Mouse (Mus musculus) ES-CJ7 (cell line): ENCODE data around the gene Tfr2.

Source experiments
- DNase-seq: peaks from one replicate; pipeline ENCODE4 v3.0.0; 2011; ENCODE audit warnings: low read depth, low spot score

Gene Tfr2

DNA sequence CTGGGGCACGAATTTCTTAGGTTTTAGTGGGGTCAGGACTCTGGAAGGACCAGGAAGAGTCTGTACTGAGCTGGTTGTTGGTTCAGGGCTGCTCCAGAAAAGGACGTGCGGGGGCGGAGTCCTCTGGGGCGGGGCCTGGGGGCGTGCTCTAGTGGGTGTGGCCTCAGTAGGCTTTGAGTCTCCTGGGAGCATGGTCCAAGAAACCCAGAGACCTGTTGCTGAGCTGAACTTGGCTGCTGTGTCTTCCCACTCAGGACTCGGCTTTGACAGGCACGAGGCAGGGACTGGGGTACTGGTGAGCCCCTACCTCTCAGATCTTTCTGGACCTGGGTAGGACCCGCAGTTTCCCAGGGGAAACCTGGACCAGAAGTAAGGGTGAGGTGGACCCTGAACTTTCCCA lies at the start of gene Tfr2:
TSS of gene Tfr2 (plus strand) at position 176 of the 400 bp plus-strand sequence.
- peak; percentile 79 for DNase-seq

DNA sequence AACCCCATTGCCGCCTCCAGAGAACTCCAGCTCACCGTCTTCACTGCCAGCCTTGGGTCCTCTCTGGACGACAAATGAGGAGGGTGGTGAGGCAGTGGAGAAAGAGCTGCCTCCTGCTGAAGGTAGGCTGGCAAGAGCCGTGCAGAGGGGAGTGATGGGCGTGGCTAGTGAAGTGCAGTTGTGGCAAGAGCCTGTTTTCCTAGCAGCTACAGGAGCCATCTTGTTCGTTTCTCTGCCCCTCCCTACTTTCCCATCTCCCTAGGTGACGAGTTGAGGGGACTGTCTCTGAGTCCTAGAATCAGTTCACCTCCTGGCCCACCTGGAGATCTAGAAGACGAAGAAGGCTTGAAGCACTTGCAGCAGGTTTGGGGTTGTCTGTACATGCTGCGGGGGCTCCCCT lies 47.8 kb upstream of the Tfr2 start:
- DNase-seq, result no peak

DNA sequence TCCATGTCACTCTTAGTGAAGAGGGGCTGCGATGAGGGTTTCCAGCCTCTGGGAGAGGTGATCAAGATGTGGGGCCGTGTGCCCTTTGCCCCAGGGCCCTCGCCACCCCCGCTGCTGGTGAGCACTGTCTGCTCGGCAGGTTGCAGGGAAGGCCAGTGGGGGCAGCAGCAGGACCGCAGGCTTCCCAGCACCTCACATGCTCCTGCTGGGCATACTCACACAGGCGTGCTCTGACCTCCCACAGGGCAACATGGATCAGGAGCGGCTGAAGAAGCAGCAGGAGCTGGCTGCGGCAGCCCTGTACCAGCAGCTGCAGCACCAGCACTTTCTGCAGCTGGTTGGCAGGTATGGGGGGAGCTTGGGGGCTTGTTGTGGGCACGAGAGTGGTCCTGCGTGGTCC lies 46.9 kb upstream of the Tfr2 start:
- DNase-seq, result no peak

DNA sequence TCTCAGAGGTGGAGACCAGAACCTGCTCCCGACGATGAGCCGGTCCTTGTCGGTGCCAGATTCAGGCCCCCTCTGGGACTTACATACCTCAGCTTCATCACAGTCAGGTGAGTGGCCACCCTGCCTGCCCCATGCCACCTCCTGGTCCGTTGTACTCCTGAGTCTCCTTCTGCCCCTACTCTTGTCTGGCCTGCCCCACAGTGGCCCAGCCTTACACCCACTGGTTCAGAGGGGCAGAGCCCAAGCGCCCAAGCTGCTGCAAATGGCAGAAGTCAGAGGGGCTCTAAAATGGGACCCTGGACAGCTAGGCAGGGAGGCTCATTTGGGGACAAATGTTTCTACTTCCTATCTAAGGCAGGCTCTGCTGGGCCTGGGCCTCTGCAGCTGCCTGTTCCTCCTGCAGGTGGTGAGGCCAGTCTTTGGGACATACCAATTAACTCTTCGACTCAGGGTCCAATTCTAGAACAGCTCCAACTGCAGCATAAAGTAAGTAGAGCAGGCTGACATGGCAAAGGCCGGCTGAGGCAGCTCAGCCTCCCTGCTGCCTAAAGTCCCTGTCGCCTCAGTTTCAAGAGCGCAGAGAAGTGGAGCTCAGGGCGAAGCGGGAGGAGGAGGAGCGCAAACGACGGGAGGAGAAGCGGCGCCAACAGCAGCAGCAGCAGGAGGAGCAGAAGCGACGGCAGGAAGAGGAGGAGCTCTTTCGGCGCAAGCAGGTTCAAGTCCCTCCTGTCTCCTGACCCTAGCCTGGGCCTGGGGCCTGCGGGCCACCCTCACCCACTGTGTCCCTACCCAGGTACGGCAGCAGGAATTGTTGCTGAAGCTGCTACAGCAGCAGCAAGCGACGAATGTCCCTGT lies 46.0 kb upstream of the Tfr2 start:
- DNase-seq, result peak; percentile 45

DNA sequence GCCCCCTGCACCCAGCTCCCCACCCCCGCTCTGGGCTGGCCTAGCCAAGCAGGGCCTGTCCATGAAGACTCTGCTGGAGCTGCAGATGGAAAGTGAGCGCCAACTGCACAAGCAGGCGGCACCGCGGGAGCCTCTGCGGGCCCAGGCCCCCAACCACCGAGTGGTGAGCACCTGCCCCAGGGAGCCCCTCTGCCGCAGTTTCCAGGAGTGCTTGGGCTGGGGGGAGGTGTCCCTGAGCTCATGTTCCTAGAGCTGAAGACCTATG lies 45.5 kb upstream of the Tfr2 start:
- no peak for DNase-seq

DNA sequence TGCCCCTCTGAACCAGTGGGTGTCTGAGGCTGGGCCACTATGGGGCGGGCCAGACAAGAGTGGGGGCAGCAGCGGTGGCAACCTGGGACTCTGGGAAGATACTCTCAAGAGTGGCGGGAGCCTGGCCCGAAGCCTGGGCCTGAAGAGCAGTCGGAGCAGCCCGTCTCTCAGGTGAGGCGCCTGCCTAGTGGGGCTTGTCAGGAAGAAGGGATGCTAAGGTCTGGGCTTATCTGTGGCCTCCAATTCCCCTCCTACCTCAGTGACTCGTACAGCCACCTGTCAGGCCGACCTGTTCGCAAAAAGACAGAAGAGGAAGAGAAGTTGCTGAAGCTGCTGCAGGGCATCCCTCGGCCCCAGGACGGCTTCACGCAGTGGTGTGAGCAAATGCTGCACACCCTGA lies 45.0 kb upstream of the Tfr2 start:
- no peak for DNase-seq

DNA sequence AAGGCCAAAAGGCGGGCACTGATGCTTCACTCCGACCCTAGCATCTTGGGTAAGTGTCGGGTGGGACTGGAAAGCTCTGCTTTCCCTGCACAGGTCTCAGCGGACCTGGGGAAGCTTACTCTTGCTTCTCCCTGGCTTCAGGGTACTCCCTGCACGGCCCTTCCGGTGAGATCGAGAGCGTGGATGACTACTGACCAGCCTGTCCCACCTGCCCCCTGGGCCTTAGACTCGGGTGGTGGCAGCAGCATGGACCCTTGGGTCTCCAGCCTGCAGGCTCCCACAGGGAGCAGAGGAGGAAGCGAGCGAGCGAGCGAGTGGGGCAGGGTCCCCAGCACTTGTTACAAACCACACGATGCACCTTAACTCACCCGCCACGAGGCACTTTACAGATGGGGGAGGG lies 44.1 kb upstream of the Tfr2 start:
- DNase-seq, result no peak

DNA sequence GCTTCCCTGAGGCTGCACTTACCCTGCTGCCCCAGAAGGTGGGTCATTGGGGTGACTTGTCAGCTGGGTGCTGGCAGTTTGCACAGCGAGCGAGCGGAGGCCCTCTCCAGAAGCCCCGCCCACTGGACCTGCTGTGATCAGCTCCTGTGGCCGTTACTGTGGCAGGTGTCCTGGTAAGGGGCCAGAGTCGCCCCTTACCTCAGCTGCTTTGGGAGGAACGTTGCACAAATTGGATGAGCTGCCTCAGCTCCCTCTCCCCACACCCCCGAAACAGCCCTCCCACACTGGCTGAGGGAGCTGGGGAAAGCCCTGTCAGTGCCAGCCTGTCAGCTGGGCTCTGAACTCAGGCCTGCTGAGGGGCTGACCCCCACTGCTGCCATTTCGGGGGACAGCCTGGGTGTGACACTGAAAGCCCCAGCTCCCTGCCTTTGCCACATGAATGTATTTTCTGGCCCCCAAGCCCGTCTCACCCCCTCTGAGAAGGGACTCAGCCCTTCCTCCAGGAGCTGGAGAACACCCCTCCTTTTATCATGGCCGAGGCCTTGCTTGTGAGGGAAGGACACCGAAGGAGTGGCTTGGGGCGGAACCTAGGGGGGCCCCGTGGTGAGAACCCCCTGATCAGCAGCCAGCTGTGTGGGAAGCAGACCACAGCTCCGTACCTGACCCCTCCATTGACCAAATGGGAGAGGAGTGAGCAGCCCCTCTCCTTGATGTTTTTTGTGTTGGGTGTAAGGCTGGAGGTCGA lies 43.3 kb upstream of the Tfr2 start:
- DNase-seq, result no peak

DNA sequence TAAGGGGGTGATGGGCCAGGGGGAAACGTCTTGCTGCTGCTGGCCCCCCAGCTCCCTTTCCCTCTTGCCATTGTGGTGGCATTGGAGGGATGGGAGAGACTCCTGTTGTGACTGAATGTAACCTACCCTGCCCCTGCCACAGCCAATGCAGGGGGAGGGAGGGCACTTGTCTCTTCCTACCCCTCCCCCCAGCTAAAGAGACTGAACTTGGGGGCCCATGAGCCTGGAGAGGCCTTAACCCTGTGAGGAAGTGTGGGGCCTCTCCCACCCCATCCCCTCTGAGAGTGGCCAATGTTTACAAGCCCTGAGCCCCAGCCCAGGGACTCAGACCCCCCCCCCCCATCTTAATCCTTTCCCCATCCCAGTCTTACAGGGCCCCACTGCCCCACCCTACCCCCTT lies 42.2 kb upstream of the Tfr2 start:
- no peak for DNase-seq

DNA sequence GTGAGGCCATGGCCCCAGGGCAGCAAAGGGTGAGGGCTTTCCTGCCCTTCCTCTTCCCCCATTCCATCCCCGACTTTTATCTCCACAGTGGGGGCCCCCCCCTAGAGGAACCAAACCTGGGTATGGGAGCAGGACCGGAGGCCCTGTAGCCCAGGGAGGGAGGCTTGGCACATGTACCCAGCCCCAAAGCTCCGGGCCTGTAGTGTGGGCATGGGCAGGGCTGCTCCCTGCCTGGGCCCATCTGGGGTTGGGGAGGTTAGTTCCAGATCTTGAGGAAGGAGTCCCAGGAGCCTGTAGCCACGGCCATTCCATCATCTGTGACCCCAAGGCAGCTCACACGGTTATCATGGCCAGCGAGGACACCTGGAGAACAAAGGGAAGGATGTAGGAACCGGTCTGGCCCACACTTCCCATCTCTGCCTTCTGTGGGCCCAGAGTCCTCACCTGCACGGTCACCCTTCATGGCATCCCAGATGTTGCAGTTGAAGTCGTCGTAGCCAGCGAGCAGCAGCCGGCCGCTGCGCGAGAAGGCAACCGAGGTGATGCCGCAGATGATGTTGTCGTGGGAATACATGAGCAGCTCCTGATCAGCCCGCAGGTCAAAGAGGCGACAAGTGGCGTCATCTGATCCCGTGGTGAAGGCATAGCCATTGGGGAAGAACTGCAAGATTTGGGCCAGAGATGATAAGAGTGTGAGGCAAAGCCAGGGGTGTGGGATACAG lies 41.2 kb upstream of the Tfr2 start:
- no peak for DNase-seq

DNA sequence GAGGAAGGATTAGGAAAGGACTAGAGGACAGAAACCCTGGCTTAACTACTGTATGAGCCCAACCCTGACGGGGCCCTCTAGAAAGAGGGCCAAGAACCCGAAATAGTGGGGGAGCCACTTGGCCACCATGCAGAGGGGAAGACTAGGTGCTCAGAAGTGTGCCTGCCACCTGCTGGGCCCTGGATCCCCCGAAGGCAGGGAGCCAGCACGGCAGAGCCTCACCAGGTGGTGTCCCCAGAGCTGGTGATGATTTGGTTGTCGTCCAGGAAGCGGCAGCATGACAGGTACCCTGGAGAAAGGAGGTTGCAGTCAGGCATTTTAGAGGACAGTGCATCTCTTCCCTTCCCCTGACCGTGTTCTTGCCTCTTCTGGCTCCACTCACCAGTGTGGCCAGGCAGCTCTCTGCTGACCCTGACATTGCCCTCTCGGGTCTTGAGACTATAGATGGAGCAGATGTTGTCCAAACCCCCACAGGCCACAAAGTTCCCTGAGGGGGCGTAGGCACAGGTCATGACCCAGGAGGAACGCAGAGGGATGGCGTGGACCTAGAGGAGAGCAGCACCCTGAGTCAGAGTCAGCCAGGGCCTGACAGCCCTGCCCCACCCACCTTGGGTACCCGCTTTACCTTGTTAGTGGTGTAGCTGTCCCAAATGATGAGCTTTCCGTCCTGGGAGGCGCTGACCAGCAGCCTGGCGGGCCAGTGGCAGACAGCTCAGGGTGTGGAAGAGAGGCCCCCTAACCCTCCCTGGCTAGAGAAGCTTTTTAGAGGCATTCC lies 40.2 kb upstream of the Tfr2 start:
- no peak for DNase-seq

DNA sequence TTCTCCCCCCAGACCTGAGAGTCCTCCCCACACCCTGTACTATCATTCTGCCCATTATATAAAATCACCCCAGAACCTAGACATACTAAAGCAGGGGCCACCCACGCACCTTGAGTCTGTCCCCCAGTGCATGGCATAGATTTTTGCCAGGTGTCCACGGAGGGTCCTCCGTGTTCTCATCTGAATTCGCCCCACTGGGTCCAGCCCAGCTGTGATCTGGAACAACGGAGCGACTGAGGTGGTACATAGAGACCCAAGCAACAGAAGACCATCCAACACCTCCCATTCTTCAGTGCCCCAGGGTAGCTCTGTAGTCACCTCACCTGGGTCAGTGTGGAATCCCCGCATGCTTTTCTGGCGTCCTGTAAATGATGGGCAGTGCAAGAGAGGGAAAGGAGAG lies 39.6 kb upstream of the Tfr2 start:
- DNase-seq, result no peak

DNA sequence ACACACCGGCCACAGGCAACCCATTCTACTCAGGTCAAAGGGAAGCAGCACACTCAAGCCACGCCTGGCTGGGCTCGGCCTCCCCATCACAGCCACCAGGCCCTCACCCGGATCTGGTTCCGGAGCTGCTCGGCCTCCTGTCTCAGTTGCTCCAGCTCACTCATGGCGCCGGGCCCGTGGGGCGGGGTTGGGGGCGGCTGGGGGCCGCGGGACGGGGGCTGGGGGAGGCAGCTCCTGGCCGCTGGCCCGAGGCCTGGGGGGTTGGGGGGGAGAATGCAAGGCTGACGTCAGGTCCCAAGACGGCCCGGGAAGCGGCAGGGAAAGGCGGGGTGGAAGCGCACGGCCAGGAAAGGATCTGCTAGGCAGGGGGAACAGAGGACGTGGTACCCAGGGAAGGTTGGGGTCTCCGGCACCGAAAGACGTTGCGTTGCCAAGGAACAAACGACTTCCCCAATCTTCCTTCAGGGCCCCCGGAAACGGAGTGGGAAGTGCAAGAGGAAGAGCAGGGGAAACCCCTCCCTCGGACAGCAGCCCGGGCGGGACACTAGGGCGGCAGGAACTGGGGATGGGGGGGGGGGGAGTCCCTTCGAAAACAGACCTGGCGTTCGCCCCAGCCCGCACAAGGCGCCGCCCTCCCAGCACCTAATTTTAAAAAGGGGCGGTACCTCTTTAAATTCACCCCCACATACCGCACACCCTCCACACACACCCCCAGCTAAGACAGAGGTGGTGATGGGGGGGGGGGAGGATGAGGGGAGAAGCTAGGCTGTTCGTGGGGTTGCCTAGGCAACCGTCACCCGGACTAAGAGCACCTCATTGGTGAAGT lies 38.8 kb upstream of the Tfr2 start:
- peak; percentile 50 for DNase-seq

DNA sequence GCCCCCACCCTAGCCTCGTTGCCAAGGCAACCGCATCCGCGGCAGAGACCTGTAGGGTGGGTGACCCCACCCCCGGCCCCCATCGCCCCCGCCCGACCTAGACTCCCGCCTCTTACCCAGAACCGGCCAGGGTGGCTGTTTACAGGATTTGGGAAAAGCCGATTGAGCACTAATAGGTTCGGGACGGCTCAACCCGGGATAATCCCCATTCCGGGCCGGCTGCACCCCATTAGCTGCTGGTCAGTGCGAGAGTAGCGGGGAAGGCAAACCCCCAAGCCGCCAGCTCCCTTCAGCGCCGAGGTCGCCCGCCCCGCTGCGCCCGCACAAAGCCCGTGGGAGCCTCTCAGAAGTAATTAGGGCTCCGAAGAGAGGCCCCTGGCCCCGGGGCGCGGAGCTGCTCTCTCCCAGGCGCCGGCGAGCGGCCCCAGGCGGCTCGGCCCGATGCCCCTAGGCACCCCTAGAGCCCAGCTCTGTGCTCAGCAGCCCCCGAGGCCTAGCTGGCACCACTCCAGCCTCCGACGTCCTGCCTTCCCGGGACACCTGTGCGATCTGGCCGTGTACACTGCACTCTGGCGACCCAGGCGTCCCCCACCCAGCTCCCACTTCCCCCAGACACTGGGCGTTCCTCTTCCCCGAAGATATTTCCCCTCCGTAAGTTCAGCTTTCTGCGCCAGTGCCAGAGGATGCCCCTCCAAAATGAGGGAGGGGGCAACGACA lies 38.1 kb upstream of the Tfr2 start:
- DNase-seq, result no peak

DNA sequence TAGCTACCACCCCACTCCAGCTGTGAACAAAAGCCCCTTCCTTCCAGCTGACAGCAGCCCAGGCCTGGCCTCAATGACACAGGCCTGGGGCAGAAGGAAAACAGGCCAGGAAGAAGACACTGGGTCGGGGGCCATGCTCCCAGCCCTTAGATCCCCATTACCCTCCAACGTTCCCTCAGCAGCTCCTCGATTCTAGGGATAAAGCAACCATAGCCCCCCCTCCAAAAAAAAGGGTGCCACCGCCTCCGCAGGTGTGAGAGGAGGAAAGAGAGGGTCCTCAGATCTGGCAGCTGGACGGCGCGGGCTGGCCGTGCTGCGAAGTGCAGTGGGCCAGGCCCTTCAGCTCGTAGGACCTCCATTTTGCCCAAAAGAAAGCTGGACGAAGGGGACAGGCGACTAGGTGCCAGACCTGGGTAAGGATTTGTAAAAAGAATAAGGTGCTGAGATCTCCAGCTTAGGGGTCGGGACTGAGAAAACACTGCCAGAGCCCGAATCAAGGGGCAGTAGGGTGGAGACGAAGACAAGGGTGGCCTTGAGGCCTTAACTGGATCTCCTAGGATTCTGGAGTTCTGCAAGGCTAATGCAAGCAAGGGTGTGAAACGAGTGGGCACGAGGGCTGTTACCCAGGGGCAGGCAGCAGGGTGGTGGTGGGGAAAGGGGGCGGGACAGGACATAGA lies 37.4 kb upstream of the Tfr2 start:
- no peak for DNase-seq

DNA sequence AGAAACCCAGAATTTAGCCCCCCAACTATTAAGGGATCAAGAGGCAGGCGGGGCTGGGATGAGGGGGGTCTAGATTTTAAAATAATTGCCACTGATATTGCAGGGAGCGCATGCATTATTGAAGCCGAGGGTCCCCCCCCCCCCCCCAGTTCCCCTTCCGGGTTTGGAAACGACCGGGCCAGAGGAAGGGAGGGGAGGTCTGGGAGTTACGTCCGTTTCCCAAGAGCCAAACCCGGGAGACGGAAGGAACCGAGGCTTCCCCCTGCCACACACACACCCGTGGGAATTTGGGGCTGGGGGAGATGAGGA lies 36.9 kb upstream of the Tfr2 start:
- DNase-seq, result no peak

DNA sequence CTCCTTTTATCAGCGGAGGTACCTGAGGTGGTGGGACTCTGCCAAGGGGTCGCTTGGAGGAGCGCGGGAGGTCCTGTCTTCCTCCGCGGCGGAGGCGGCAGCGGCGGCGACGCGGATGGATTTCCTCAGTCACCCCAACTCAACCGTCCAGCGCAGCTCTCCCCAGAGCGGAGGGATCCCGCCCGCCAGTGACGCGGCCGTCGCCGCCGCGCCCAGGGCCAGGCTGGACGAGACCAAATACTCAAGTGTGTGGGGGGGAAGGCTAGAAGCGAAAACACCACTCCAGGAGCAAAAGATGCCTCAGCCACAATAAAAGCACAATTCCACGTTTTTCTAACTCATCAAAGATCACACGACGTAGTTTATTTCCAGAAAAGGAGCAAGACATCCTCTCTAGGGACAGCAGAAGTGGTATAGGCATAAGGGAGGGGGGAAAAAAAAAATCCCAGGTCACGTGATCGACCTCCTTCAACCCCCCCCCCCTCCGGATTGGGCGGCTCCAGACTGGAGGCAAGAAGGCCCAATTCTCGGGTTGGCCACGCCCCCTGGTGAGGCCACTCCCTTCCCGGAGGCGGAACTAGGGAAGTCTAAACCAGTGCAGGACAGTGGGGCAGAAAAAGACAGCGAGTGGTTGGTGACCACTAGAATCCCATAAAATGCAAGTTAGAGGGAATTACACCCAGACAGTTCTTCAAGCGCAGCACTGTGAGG lies 36.4 kb upstream of the Tfr2 start, which contains the start of the genes Epo and Gnb2:
TSS of gene Epo (minus strand) at position 126 of the 711 bp plus-strand sequence.
TSS of gene Gnb2 (minus strand) at position 394 of the 711 bp plus-strand sequence.
- DNase-seq, result peak; percentile 98

DNA sequence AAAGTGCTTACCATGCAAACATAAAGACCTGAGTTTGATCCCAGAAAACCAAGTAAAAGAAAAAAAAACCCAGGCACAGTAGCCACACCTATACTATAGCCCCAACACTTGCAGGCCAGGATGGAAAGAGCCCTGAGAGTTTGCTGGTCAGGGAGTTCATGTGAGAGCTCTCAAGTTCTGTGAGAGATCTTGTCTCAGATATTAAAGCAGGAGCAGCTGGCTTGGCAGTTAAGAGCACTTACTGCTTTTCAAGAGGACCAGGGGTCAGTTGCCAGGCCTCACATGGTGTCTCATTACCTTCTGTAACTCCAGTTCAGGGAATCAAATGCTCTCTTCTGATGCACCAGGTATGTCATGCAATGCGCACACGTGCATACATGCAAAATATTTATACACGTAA lies 34.9 kb upstream of the Tfr2 start:
- DNase-seq, result no peak

DNA sequence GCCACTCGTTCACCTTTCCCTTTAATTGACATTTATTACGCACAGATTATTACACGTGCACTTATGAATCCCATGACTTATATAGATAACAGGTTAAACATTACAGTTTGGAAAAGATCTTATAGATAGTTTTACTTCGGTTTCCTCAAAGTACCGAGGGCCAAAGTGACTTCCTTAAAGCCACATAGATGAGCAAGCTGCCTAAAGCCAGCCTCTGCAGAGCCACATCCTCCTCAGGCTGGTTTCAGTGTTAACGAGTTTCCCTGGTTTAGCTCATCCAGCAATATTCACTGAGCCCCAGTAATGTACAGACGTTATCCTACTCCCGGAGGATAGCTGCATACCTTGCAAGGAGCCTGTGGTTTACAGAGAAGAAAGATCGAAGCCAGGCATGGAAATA lies 34.3 kb upstream of the Tfr2 start:
- DNase-seq, result no peak
